Mouse (Mus musculus) thymus, adult 2 months (tissue): Measurements from ENCODE around the gene Ech1. TPM values are rescaled to one million over a fixed set of nuclear protein-coding genes. Genes with fewer than 3 reads are reported as not detected.

Source experiments
- DNase-seq: peaks from one replicate; pipeline ENCODE4 v3.0.0; 2021
- H3K27ac ChIP-seq: fragments of 200-500 bp; 2 replicates; pipeline ENCODE4 v1.5.1; 2012; ENCODE audit warnings: low read length, control low read depth; ENCODE audit not compliant: control insufficient read depth, insufficient read depth
- H3K27me3 ChIP-seq: fragments of 200-500 bp; 2 replicates; pipeline ENCODE4 v1.6.1; 2012; ENCODE audit warnings: mild to moderate bottlenecking, low read length, moderate library complexity, mixed read lengths; ENCODE audit not compliant: control insufficient read depth, insufficient read depth
- H3K36me3 ChIP-seq: fragments of 200-500 bp; 2 replicates; pipeline ENCODE4 v1.6.1; 2012; ENCODE audit warnings: mild to moderate bottlenecking, low read length, moderate library complexity; ENCODE audit not compliant: control insufficient read depth, insufficient read depth
- H3K4me1 ChIP-seq: fragments of 200-500 bp; replicated peaks from 2 replicates; pipeline ENCODE4 v1.6.1; 2012; ENCODE audit warnings: low read length; ENCODE audit not compliant: control insufficient read depth, insufficient read depth
- H3K4me3 ChIP-seq: fragments of 200-500 bp; 2 replicates; pipeline ENCODE4 v1.5.1; 2012; ENCODE audit warnings: mild to moderate bottlenecking, low read length, control low read depth, moderate library complexity; ENCODE audit not compliant: control insufficient read depth, insufficient read depth
- CTCF ChIP-seq: fragments of 200-500 bp; IDR thresholded peaks from 2 replicates; pipeline ENCODE4 v1.5.1; 2012; ENCODE audit warnings: mild to moderate bottlenecking, control low read depth, low read length, moderate library complexity, borderline replicate concordance; ENCODE audit not compliant: control insufficient read depth, poor library complexity, insufficient read depth; ENCODE audit errors: extremely low read depth
- POLR2A ChIP-seq: fragments of 200-500 bp; IDR thresholded peaks from 2 replicates; pipeline ENCODE4 v1.6.1; 2012; ENCODE audit warnings: mild to moderate bottlenecking, low read length, control low read depth, moderate library complexity; ENCODE audit not compliant: control insufficient read depth, poor library complexity, insufficient read depth; ENCODE audit errors: extremely low read depth
- WGBS: fragments of 180-500 bp; shearing (Covaris S2); methylation state at CpG from one replicate; pipeline ENCODE4 v1.1.7; 2018; 5-methylcytosine and 5-hydroxymethylcytosine counted together
- polyA plus RNA-seq: library from polyadenylated mRNA; depleted of rRNA; stranded (reverse); fragments of >200 nt; gene quantifications from 2 replicates; pipeline ENCODE4 v1.2.3, GENCODE M21; 2012

The Ech1 gene
- polyA plus RNA-seq, 1 experiment, result 359 TPM

- no peak for DNase-seq
Measured at GRCm38 (mm10) chr7:28787884-28788283, 37.1 kb upstream of the Ech1 start.

GRCm38 (mm10) chr7:28788307-28789195 lies 36.5 kb upstream of the Ech1 start, which contains the start of gene Rinl:
Gene Rinl (plus strand): TSS chr7:28788969.
- WGBS, result 9% methylated on average over 5 of the region's 5 CpGs
- Histone ChIP-seq H3K27me3 (no peaks in the 10 kb centered on the region), H3K4me3 (peak within 1 kb of the TSS; percentile 54), H3K36me3 (no peaks in the 10 kb centered on the region), H3K27ac (peak within 1 kb of the TSS; percentile 65), H3K4me1 (peaks cover 63% of the 10 kb centered on the region)
- peak; percentile 79 for DNase-seq
- TF ChIP-seq POLR2A (peak; percentile 69; the same call in 1 of the 2 replicates), CTCF (no peak)

More at GRCm38 (mm10) chr7:28787884-28788283, 37.1 kb upstream of the Ech1 start:
- no peak for TF ChIP-seq POLR2A
- TF ChIP-seq CTCF, result no peak
- H3K4me1 ChIP-seq, result peaks cover 66% of the 10 kb centered on the region
- H3K27ac ChIP-seq, result no peak overlapping the region; the same call in 1 of the 2 replicates
- no peak overlapping the region for H3K4me3 ChIP-seq
- WGBS, result 91% methylated on average over 9 of the region's 9 CpGs
- no peaks in the 10 kb centered on the region for H3K36me3 ChIP-seq
- no peaks in the 10 kb centered on the region for H3K27me3 ChIP-seq

DNA sequence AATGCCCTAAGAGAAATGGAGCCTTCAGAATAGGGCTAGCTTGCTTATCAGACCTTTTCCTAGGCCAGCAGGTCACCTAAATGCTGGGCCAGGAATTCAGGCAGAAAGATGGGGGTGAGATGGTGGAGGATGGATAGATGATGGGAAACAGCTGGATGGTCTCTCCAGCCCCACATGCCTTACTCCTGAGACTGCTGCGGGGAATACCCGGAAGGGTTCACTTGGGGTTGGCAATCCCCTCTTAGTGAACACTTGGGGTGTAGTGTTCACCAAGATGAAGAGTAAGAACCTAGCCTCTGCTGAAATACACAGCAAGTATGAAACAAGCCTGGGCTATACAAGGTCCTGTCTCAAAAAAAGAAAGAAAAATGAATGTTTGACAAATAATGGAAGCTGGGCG lies 35.8 kb upstream of the Ech1 start:
- no peaks in the 10 kb centered on the region for H3K36me3 ChIP-seq
- no peak for TF ChIP-seq CTCF
- TF ChIP-seq POLR2A, result no peak
- H3K27me3 ChIP-seq, result no peaks in the 10 kb centered on the region
- peak overlapping the region; percentile 57 for H3K27ac ChIP-seq
- H3K4me1 ChIP-seq, result peaks cover 57% of the 10 kb centered on the region
- WGBS, result 65% methylated on average over 3 of the region's 3 CpGs
- DNase-seq, result no peak
- peak overlapping the region; percentile 54 for H3K4me3 ChIP-seq

DNA sequence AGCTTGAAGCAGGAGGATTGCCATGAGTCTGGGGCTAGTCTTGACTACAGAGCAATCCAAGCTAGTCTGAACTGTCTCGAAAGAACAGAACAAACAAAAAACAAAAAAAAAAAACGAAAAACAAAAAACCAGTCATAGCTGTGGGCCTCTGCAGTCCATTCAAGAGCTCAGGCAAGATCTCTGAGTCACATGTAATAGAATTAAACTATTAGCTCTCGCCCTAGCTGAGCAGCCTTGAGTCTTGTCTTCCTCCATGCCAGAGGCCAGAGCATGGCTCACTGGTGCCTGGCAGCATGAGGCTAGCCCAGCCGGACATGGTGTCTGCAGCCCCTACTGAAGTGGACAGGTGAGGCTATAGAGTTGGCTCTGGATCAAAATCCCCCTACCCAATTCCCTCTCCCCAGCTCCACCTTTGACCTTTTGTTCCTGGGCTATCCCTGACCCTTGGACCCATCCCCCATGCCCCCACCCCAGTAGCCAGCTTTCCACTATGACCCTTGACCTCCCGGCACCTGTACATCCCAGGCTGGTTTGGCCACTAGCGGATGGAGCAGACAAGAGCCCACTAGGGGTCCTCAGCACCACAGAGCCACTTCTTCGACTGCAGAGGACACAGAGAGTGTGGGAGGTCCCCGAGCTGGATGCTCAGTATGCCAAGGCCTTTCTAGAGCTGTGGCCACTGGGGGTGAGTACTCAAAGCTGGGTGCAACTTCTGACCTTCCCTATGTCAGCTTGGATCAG lies 34.8 kb upstream of the Ech1 start:
- Histone ChIP-seq H3K27me3 (no peaks in the 10 kb centered on the region), H3K4me1 (peaks cover 47% of the 10 kb centered on the region), H3K27ac (peak overlapping the region; percentile 57; the same call in 1 of the 2 replicates), H3K36me3 (no peaks in the 10 kb centered on the region), H3K4me3 (no peak overlapping the region)
- no peak for DNase-seq
- TF ChIP-seq CTCF (peak; percentile 52; the same call in 1 of the 2 replicates), POLR2A (no peak)
- WGBS, result 84% methylated on average over 8 of the region's 8 CpGs

- peaks cover 54% of the 10 kb centered on the region for H3K4me1 ChIP-seq
- DNase-seq, result no peak
- no peaks in the 10 kb centered on the region for H3K36me3 ChIP-seq
- TF ChIP-seq POLR2A (no peak), CTCF (no peak)
- no peak overlapping the region for H3K4me3 ChIP-seq
- peak overlapping the region; percentile 84 for H3K27ac ChIP-seq
- H3K27me3 ChIP-seq, result no peaks in the 10 kb centered on the region
Measured at GRCm38 (mm10) chr7:28791706-28792105, 33.3 kb upstream of the Ech1 start.

- peak overlapping the region; percentile 84 for H3K27ac ChIP-seq
- WGBS, result 47% methylated on average over 14 of the region's 14 CpGs
- H3K27me3 ChIP-seq, result no peaks in the 10 kb centered on the region
- H3K36me3 ChIP-seq, result no peaks in the 10 kb centered on the region; the same call in 1 of the 2 replicates
- peak; percentile 52 for DNase-seq
- peak overlapping the region; percentile 10; the same call in 1 of the 2 replicates for H3K4me3 ChIP-seq
- no peak for TF ChIP-seq POLR2A
- 0 out of 2 replicates have a peak, but pooled peaks have one; percentile 12 for TF ChIP-seq CTCF
- H3K4me1 ChIP-seq, result peaks cover 61% of the 10 kb centered on the region
Measured at GRCm38 (mm10) chr7:28792391-28793185, 32.4 kb upstream of the Ech1 start.
